Mouse (Mus musculus) bone marrow macrophage, adult 2 months (primary cell): ENCODE results near the gene Nudt16l1. TPM values are rescaled to one million over a fixed set of nuclear protein-coding genes. Genes with fewer than 3 reads are reported as not detected.

Experiments used
- H3K27ac ChIP-seq: 2 replicates; pipeline ENCODE4 v1.5.1; 2012; ENCODE audit warnings: low read depth, low read length; ENCODE audit not compliant: insufficient read depth
- H3K4me1 ChIP-seq: 2 replicates; pipeline ENCODE4 v1.6.1; 2012; ENCODE audit warnings: low read length; ENCODE audit not compliant: control insufficient read depth, insufficient read depth
- H3K4me3 ChIP-seq: 2 replicates; pipeline ENCODE4 v1.5.1; 2012; ENCODE audit warnings: mild to moderate bottlenecking, low read length, moderate library complexity; ENCODE audit not compliant: insufficient read depth
- CTCF ChIP-seq: IDR thresholded peaks from 2 replicates; pipeline ENCODE4 v1.5.1; 2012; ENCODE audit warnings: low read depth, mild to moderate bottlenecking, low read length, moderate library complexity
- POLR2A ChIP-seq: IDR thresholded peaks from 2 replicates; pipeline ENCODE4 v1.6.1; 2012; ENCODE audit warnings: mild to moderate bottlenecking, low read depth, low read length, borderline replicate concordance
- polyA plus RNA-seq: library from polyadenylated mRNA; stranded (reverse); fragments of >200 nt; gene quantifications from 2 replicates; pipeline ENCODE4 v1.2.4, GENCODE M21; 2012; ENCODE audit not compliant: missing spikeins, insufficient read depth, insufficient read length

Nudt16l1 gene
- polyA plus RNA-seq, 1 experiment, result 44.3 TPM

GRCm38 (mm10) chr16:4956609-4957008 lies 18.0 kb downstream of the Nudt16l1 start:
- Histone ChIP-seq H3K4me1 (peaks cover 21% of the 10 kb centered on the region), H3K4me3 (no peak overlapping the region)
- TF ChIP-seq POLR2A, result no peak
- TF ChIP-seq CTCF, result no peak

GRCm38 (mm10) chr16:4957446-4957845 lies 18.9 kb downstream of the Nudt16l1 start:
- TF ChIP-seq CTCF (no peak), POLR2A (no peak)
- Histone ChIP-seq H3K4me3 (no peak overlapping the region), H3K27ac (no peak overlapping the region), H3K4me1 (peaks cover 25% of the 10 kb centered on the region)

More at GRCm38 (mm10) chr16:4956609-4957008, 18.0 kb downstream of the Nudt16l1 start:
- no peak overlapping the region for H3K27ac ChIP-seq

DNA sequence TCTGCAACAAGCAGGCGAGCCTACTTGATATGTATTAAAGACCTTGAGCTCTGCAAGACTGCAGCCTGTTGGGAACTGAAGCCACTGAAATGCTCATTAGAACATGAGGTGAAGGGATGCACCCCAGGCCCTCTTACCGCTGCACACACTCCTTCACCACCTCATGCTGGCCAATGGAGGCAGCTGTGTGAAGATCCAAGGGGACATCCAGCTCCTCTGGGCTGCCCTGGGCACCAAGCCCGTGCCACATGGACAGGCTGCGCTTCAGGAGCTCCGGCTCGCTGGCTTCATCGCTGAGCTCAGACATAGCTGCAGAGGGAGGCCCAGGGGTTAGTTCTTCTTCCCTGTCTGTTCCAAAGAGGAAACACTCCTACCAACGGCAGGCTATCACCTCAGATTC lies 21.7 kb downstream of the Nudt16l1 start:
- TF ChIP-seq CTCF, result no peak
- TF ChIP-seq POLR2A, result no peak
- Histone ChIP-seq H3K4me3 (peak overlapping the region; percentile 26), H3K4me1 (peaks cover 32% of the 10 kb centered on the region), H3K27ac (peak overlapping the region; percentile 55)

GRCm38 (mm10) chr16:4963346-4963745 lies 24.8 kb downstream of the Nudt16l1 start:
- no peak for TF ChIP-seq CTCF
- no peak for TF ChIP-seq POLR2A
- Histone ChIP-seq H3K4me3 (peak overlapping the region; percentile 85), H3K4me1 (peaks cover 35% of the 10 kb centered on the region), H3K27ac (no peak overlapping the region)

DNA sequence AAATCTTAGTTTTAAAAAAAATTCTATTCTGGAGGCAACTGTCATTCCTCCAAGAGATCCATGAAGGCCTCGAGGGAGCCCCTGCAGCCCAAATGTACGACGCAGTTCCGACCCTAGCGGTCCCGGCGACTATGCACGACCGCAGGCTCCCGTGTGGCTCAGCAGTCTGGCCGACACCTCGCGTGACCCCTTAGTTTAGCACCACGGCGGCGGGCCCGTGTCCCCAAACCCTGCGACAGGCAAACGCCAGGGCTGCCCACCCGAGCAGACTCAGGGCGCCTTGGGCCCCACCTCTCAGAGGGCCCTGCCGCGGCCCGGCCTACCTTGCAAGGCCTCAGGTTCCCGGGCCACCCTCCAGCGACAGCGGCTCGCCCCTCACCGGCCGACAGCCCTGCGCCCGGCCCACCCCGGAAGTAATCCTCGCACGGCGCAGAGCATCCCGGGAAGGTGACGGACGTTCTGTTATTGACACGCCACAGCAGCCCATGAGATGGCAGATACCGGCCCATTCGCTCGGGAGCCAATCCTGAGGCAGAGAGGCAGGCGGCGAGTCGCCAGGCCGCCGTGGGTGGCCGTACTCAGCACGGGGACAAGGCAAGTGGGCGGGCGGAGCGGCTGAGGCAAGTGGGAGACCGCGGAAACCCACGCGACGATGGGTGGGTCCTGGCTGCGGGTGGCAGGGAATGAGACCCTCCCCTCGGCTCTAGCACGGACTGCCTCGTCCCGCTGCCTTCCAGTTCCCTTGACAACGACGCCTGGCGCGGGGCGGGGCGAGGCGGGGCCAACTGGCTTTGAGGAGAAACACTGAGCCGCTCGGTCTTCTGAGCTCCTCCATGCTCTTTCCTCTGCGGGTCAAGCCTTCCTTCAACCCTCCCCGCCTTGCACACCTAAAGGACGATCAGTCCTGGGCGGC lies 25.5 kb downstream of the Nudt16l1 start, which contains the start of gene Anks3:
Gene Anks3, minus strand, starts transcription at position 409 of the 913 bp plus-strand sequence.
- H3K27ac ChIP-seq, result peak within 1 kb of the TSS; percentile 40
- peaks cover 38% of the 10 kb centered on the region for H3K4me1 ChIP-seq

DNA sequence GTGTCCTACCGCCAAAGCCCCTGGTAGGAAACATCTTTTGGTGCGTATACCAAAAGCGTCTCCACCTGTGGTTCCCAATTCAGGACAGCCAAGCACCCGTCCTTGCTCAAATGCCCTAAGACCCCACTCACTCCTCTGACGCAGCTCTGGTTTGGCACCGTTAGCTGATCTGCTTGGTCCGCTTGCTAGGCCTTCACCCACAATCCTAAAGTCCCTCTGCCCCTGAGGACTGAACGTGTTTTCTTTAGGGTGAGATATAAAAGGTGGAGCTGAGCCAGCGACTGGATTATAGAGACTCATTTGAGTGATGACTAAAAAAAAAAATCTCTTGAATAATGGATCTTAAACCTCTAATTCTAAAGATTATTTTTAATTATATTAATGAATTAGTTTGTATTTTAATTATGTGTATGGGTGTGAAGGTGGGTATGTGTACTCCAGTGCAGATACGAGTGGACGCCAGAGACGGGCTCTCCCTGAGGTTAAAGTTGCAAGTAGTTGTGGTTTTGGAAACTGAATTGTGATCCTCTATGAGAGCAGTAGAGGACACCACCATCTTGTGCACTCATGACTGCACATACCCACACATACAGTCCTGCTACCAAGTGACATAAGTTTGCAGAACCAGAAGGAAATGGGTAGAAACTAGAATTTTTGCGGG lies 26.3 kb downstream of the Nudt16l1 start:
- no peak for TF ChIP-seq CTCF
- no peak for TF ChIP-seq POLR2A
- peak overlapping the region; percentile 28 for H3K27ac ChIP-seq
- H3K4me3 ChIP-seq, result peak overlapping the region; percentile 85
- peaks cover 38% of the 10 kb centered on the region for H3K4me1 ChIP-seq

More for the DNA sequence above, 25.5 kb downstream of the Nudt16l1 start, which contains the start of gene Anks3:
- no peak for TF ChIP-seq POLR2A
- TF ChIP-seq CTCF, result no peak
- peak within 1 kb of the TSS; percentile 85 for H3K4me3 ChIP-seq

DNA sequence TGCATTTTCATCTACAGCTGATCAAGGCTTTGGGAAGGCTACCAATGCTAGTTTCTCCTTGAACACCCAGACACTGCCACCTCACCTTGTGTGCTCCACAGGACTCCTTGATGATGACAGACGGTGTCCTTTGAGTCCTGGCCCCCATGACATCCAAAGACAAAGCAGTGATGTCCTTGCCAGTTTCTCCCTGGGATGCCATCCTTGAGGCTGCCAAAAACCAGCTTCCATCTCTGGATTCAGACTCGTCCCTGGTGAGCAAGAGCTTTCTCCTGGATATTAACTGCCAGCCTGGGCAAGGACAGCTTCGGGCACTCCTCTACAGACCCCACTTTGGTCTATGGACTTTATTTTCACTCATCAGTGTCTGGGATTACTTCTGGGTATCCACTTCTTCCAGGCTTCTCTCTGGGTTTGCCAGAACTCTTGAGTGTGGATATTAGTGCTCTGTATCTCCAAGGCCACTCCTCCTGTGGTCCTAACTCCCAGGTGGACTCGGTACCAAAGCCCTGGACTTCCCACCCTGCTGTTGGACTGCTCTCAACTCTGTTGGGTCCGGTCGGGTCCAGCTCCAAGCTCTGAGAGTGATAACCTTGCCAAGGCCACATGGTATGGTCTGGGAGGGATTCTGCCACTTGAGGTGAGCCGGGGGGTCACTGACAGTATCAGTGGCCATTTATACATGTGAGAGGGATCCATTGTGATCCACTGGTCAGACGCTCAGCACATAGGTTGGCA lies 27.0 kb downstream of the Nudt16l1 start:
- Histone ChIP-seq H3K27ac (no peak overlapping the region), H3K4me3 (no peak overlapping the region), H3K4me1 (peaks cover 34% of the 10 kb centered on the region)
- TF ChIP-seq CTCF (no peak), POLR2A (no peak)

- no peak for TF ChIP-seq CTCF
- TF ChIP-seq POLR2A, result no peak
- H3K27ac ChIP-seq, result no peak overlapping the region
- H3K4me1 ChIP-seq, result peaks cover 23% of the 10 kb centered on the region
- no peak overlapping the region for H3K4me3 ChIP-seq
These were observed 29.9 kb downstream of the Nudt16l1 start for GRCm38 (mm10) chr16:4968426-4968825.

DNA sequence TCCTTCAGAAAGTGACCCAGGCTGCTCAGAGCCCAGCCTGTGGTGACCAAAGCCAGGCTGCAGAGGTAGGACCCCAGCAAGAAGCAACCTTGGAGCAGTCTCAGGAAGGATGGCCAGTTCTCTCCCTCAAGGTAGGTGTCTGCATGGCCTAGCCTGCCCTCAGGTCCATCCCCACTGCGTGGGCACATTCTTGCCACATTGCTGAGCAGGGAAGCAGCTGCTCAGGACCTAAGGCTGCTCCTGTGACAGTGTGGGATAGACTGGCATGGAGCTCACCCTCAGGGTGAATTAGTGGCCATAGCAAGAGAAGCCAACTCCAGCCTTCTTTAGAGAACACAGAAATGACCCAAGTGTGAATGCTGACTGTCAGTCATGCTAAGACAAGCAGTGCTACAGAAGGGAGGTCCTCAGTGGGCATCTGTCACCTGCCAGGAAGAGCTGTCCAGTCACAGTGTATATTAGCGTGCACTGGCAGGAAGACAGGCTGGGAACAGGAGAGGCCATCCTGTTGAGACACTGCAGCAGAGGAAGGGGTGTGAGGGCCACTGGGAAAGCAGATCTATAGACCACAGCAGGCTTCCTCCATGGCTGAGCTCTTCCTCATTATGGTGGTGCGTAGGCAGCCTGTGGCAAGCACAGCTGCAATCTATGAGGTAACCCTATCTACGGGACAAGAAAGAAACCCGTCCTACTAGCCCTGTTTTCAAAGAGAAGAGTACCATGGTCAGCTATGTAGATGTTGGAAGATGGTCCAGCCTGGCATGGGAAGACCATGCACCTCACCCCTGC lies 30.7 kb downstream of the Nudt16l1 start:
- H3K4me1 ChIP-seq, result peaks cover 23% of the 10 kb centered on the region
- TF ChIP-seq CTCF (no peak), POLR2A (no peak)
- H3K27ac ChIP-seq, result peak overlapping the region; percentile 41
- no peak overlapping the region for H3K4me3 ChIP-seq
